7 mouse cellular contexts compared by ENCODE assay signal in the genomic region with DNA sequence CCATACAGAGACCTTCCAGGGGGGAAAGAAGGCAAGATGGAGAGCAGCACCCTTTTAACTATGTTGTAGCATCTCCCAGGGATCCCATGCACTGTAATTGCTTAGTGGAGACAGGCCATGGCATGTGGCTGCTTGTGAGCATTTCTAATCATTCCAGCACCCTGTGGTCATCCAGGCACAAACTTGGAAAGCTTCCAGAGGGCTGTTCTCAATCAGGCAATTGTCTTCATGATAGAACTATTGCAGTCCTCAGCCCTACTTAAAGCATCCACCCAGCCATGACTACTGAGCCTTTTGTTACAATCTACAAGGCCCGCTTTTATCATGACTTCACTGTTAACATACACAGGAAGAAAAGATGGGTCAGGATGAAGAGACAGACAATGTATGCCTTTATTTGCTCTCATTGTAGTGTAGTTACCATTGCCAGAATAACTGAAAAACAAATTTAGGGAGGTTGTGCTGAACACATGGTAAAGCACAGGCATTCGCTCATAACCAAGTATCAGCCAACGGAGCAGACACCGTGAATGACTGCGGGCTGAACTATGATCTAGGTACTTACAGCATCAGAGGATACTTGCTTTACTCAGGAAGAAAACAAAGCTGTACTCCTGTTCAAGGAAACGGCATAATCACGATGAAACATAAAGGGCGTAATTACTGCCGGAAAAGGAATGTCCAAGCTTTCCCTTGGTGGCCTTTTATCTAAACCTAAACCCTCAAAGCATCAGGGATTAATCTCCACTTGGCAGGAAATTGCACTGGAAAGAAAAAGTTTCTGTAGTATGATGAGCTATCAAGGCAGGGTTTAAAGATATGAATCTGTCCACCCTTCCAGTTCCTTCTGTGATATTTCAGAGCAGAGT.
DNase-seq lines count a peak whose midpoint lies in the region; ATAC-seq and TF ChIP-seq lines count a peak whose summit lies in the region.

No protein-coding gene starts in this region.

- TF ChIP-seq CTCF in hindbrain, postnatal 0 days (IDR thresholded peaks at IDR 0.05; ENCODE audit: low read depth) = no peak

- no peak overlapping the region for H3K27ac ChIP-seq in neural tube, embryonic 11.5 days (ENCODE audit: low read depth, low read length)
- H3K27ac ChIP-seq in hindbrain, postnatal 0 days = peak overlapping the region; percentile 34; the same call in 1 of the 2 replicates
- no peak overlapping the region for H3K27ac ChIP-seq in liver, embryonic 11.5 days (ENCODE audit: low read depth, low read length)

- H3K27me3 ChIP-seq in neural tube, embryonic 11.5 days (ENCODE audit: control insufficient read depth, insufficient read depth, low read length) = no peaks in the 10 kb centered on the region
- no peaks in the 10 kb centered on the region for H3K27me3 ChIP-seq in hindbrain, postnatal 0 days (ENCODE audit: insufficient read depth, low read length)
- no peaks in the 10 kb centered on the region for H3K27me3 ChIP-seq in liver, embryonic 11.5 days (replicated peaks; ENCODE audit: control insufficient read depth, insufficient read depth, low read length)

- peak; percentile 83 for ATAC-seq in neural tube, embryonic 11.5 days (ENCODE audit: insufficient read depth, low FRiP score, low TSS enrichment)
- ATAC-seq in hindbrain, postnatal 0 days = peak; percentile 90
- no peak for ATAC-seq in liver, embryonic 11.5 days (replicated peaks; ENCODE audit: low FRiP score)

- no peak for DNase-seq in neural tube, embryonic 11.5 days (ENCODE audit: low spot score)
- DNase-seq in neural tube, embryonic 10.5 days (ENCODE audit: extremely low spot score, low spot score) = no peak
- peak; percentile 43 to 47 for DNase-seq in cerebellum, postnatal 36 days
- DNase-seq in hindbrain, postnatal 0 days (ENCODE audit: low spot score) = peak; percentile 82
- DNase-seq in B cell, adult 2 months = no peak
- no peak for DNase-seq in liver, embryonic 11.5 days (ENCODE audit: low spot score)
- no peak for DNase-seq in kidney, postnatal 14 days

- 75% methylated on average over 9 of the region's 9 CpGs for WGBS in neural tube, embryonic 11.5 days
- 41% methylated on average over 9 of the region's 9 CpGs for WGBS in hindbrain, postnatal 0 days
- 85% methylated on average over 9 of the region's 9 CpGs for WGBS in liver, embryonic 11.5 days

- H3K9me3 ChIP-seq in neural tube, embryonic 11.5 days (ENCODE audit: control insufficient read depth, low read length) = no peaks in the 10 kb centered on the region
- no peaks in the 10 kb centered on the region for H3K9me3 ChIP-seq in hindbrain, postnatal 0 days (ENCODE audit: low read length)
- H3K9me3 ChIP-seq in liver, embryonic 11.5 days (ENCODE audit: control insufficient read depth, low read length) = no peaks in the 10 kb centered on the region

- H3K4me3 ChIP-seq in neural tube, embryonic 11.5 days (ENCODE audit: low read depth, low read length) = no peak overlapping the region
- H3K4me3 ChIP-seq in hindbrain, postnatal 0 days (ENCODE audit: low read length) = no peak overlapping the region
- no peak overlapping the region for H3K4me3 ChIP-seq in liver, embryonic 11.5 days (ENCODE audit: low read depth, low read length)

- H3K9ac ChIP-seq in neural tube, embryonic 11.5 days (ENCODE audit: low read length) = no peak overlapping the region
- H3K9ac ChIP-seq in hindbrain, postnatal 0 days (replicated peaks; ENCODE audit: low read length) = no peak overlapping the region
- no peak overlapping the region for H3K9ac ChIP-seq in liver, embryonic 11.5 days (ENCODE audit: low read depth, low read length)

- no peaks in the 10 kb centered on the region for H3K36me3 ChIP-seq in neural tube, embryonic 11.5 days (ENCODE audit: control insufficient read depth, insufficient read depth, low read length)
- no peaks in the 10 kb centered on the region for H3K36me3 ChIP-seq in hindbrain, postnatal 0 days (ENCODE audit: insufficient read depth, low read length)
- H3K36me3 ChIP-seq in liver, embryonic 11.5 days (ENCODE audit: control insufficient read depth, insufficient read depth, low read length) = no peaks in the 10 kb centered on the region

- H3K4me2 ChIP-seq in neural tube, embryonic 11.5 days (ENCODE audit: low read depth) = no peak overlapping the region
- no peak overlapping the region for H3K4me2 ChIP-seq in hindbrain, postnatal 0 days (ENCODE audit: low read depth, low read length)
- H3K4me2 ChIP-seq in liver, embryonic 11.5 days = no peak overlapping the region

- no peaks in the 10 kb centered on the region for H3K4me1 ChIP-seq in neural tube, embryonic 11.5 days (ENCODE audit: control insufficient read depth, insufficient read depth, low read length)
- H3K4me1 ChIP-seq in hindbrain, postnatal 0 days (ENCODE audit: insufficient read depth, low read length) = peaks cover 11% of the 10 kb centered on the region
- H3K4me1 ChIP-seq in liver, embryonic 11.5 days (replicated peaks; ENCODE audit: control insufficient read depth, insufficient read depth, low read length) = no peaks in the 10 kb centered on the region

Comparison
In these comparisons a context has a peak if more than half of its experiments do, and no peak if none do; other contexts are left out.
1. DNase-seq: peak in cerebellum, postnatal 36 days (2 of 2) and hindbrain, postnatal 0 days (single experiment); none in neural tube, embryonic 11.5 days (single experiment), neural tube, embryonic 10.5 days (single experiment), B cell, adult 2 months (0 of 2), liver, embryonic 11.5 days (single experiment) and kidney, postnatal 14 days (single experiment).